Comparison of ENCODE assay signal across 26 mouse cellular contexts in the genomic region with DNA sequence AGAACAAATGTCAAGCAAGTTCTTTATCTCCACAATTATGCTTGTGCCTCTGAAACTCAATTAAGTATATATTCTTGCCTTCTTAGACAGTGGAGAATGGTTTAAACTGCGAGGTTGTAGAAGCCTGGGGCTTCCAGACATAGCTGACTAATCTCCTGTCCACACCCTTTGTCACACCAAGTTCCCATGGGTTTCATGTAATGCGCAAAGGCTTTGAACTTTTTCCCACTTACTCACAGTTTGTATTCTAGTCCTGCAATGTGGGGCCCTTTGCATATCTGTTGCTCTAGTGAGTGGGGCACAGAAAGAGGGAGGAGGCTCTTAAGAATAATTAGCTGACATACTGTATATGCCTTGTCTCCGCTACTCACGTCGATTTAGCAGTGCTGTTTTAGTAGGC.
A peak's percentile ranks its signal among the peaks of the same experiment; 100 is the strongest.
DNase-seq lines count a peak whose midpoint lies in the region; ATAC-seq and TF ChIP-seq lines count a peak whose summit lies in the region.
"Had no signal": no experiment of that assay in that cellular context is flagged by ENCODE, and none has a peak within 500 bp of the region (broad histone marks: within the 10 kb centered on the region; RNA-seq: fewer than 3 reads in every experiment).

No protein-coding gene starts in this region.

- TF ChIP-seq POLR2A in heart, adult 2 months (IDR thresholded peaks at IDR 0.05; ENCODE audit: insufficient read depth, low read depth, low read length) = no peak

- no peak for TF ChIP-seq CTCF in heart, adult 2 months (IDR thresholded peaks at IDR 0.05)

- no peak for ATAC-seq in heart, embryonic 13.5 days (ENCODE audit: extremely low read depth, insufficient number of reproducible peaks, low FRiP score, low TSS enrichment)
- 0 out of 2 replicates have a peak, but pooled peaks have one; percentile 37 for ATAC-seq in heart, embryonic 16.5 days (replicated peaks; ENCODE audit: extremely low read depth, insufficient read depth, low FRiP score)
- ATAC-seq: activated CD4-positive, CD25-positive, alpha-beta regulatory T cell, adult 4 months; forebrain, embryonic 14.5 days; forebrain, embryonic 16.5 days; Patski had no signal

- peak overlapping the region; percentile 45 for H3K27ac ChIP-seq in heart, embryonic 13.5 days (replicated peaks)
- peak overlapping the region; percentile 42; the same call in 1 of the 2 replicates for H3K27ac ChIP-seq in heart, embryonic 16.5 days (ENCODE audit: low read length)
- H3K27ac ChIP-seq in heart, adult 2 months = no peak overlapping the region
- 0 out of 2 replicates have a peak overlapping the region, but pooled peaks have one; percentile 16 for H3K27ac ChIP-seq in brown adipose tissue, adult 24 weeks (replicated peaks; ENCODE audit: low read depth, low read length)
- H3K27ac ChIP-seq: embryonic facial prominence, embryonic 13.5 days; embryonic facial prominence, embryonic 15.5 days; forebrain, embryonic 10.5 days; forebrain, embryonic 12.5 days had no signal

- no peak overlapping the region for H3K4me3 ChIP-seq in heart, embryonic 13.5 days
- H3K4me3 ChIP-seq in heart, embryonic 16.5 days (ENCODE audit: low read length) = no peak overlapping the region
- no peak overlapping the region for H3K4me3 ChIP-seq in heart, adult 2 months
- H3K4me3 ChIP-seq in brown adipose tissue, adult 24 weeks (ENCODE audit: insufficient read depth, low read depth, low read length) = no peak overlapping the region
- H3K4me3 ChIP-seq: embryonic facial prominence, embryonic 13.5 days; embryonic facial prominence, embryonic 15.5 days; erythroblast, embryonic 14.5 days; forebrain, embryonic 10.5 days; forebrain, embryonic 12.5 days had no signal

- DNase-seq in heart, adult 18-20 months = no peak
- DNase-seq in heart, adult 2 months = no peak
- DNase-seq in MN1 (ENCODE audit: low spot score) = peak; percentile 49
- no peak for DNase-seq in left cerebral cortex, adult 8-10 months (ENCODE audit: low spot score in 2 of 2)
- DNase-seq: adrenal gland, adult 8-10 months; adrenal gland, postnatal 14 days; adrenal gland, postnatal 36 days; cerebellum, adult 11 months; cerebellum, adult 18-20 months; cerebellum, adult 8-10 months; cerebellum, adult 9-11 months; cerebellum, postnatal 14 days; cerebellum, postnatal 36 days; embryo, embryonic 11 days had no signal

- H3K9ac ChIP-seq in heart, embryonic 13.5 days = no peak overlapping the region
- H3K9ac ChIP-seq in heart, embryonic 16.5 days (ENCODE audit: low read length) = no peak overlapping the region
- no peak overlapping the region for H3K9ac ChIP-seq in heart, adult 2 months (ENCODE audit: low read depth, low read length)
- H3K9ac ChIP-seq: embryonic facial prominence, embryonic 13.5 days; embryonic facial prominence, embryonic 15.5 days; forebrain, embryonic 12.5 days had no signal

- WGBS in heart, embryonic 13.5 days = 27% methylated on average over 5 of the region's 5 CpGs
- WGBS in heart, embryonic 16.5 days = 42% methylated on average over 5 of the region's 5 CpGs
- 63% methylated on average over 5 of the region's 5 CpGs for WGBS in heart, adult 2 months

- H3K27me3 ChIP-seq in heart, embryonic 13.5 days (replicated peaks) = no peaks in the 10 kb centered on the region
- H3K27me3 ChIP-seq in heart, embryonic 16.5 days (ENCODE audit: control insufficient read depth, insufficient read depth, low read length) = no peaks in the 10 kb centered on the region
- no peaks in the 10 kb centered on the region for H3K27me3 ChIP-seq in heart, adult 2 months (ENCODE audit: control insufficient read depth, insufficient read depth, low read length)
- H3K27me3 ChIP-seq: embryonic facial prominence, embryonic 13.5 days; embryonic facial prominence, embryonic 15.5 days; forebrain, embryonic 12.5 days; Patski had no signal

- peaks cover 48% of the 10 kb centered on the region for H3K4me1 ChIP-seq in heart, embryonic 13.5 days
- peaks cover 15% of the 10 kb centered on the region for H3K4me1 ChIP-seq in heart, embryonic 16.5 days (ENCODE audit: control insufficient read depth, insufficient read depth, low read length)
- no peaks in the 10 kb centered on the region for H3K4me1 ChIP-seq in heart, adult 2 months (ENCODE audit: control insufficient read depth, insufficient read depth, low read length)
- no peaks in the 10 kb centered on the region for H3K4me1 ChIP-seq in brown adipose tissue, adult 24 weeks (ENCODE audit: control insufficient read depth, insufficient read depth, insufficient read length, low read length)
- H3K4me1 ChIP-seq: embryonic facial prominence, embryonic 13.5 days; embryonic facial prominence, embryonic 15.5 days; forebrain, embryonic 10.5 days; forebrain, embryonic 12.5 days had no signal

- H3K9me3 ChIP-seq in heart, embryonic 13.5 days = no peaks in the 10 kb centered on the region
- H3K9me3 ChIP-seq in heart, embryonic 16.5 days (replicated peaks; ENCODE audit: control insufficient read depth, low read length) = no peaks in the 10 kb centered on the region
- H3K9me3 ChIP-seq: embryonic facial prominence, embryonic 13.5 days; embryonic facial prominence, embryonic 15.5 days; forebrain, embryonic 10.5 days; forebrain, embryonic 12.5 days had no signal

- no peaks in the 10 kb centered on the region for H3K79me2 ChIP-seq in heart, adult 2 months (replicated peaks; ENCODE audit: control insufficient read depth, insufficient read depth, low read length)

- TF ChIP-seq EP300 in heart, adult 2 months (IDR thresholded peaks at IDR 0.05; ENCODE audit: insufficient read depth, low read depth, low read length) = no peak

- H3K4me2 ChIP-seq in heart, embryonic 13.5 days = no peak overlapping the region
- H3K4me2 ChIP-seq in heart, embryonic 16.5 days (ENCODE audit: low read depth, low read length) = no peak overlapping the region
- H3K4me2 ChIP-seq: embryonic facial prominence, embryonic 13.5 days; embryonic facial prominence, embryonic 15.5 days; forebrain, embryonic 12.5 days had no signal

- intact Hi-C loops in heart, adult 2 months (cut with DNase I) = loop anchor here (10.0 kb wide), 1 partner anchor 107 kb away; no protein-coding TSS in a partner anchor

- no peaks in the 10 kb centered on the region for H3K36me3 ChIP-seq in heart, embryonic 13.5 days
- no peaks in the 10 kb centered on the region for H3K36me3 ChIP-seq in heart, embryonic 16.5 days (ENCODE audit: control insufficient read depth, insufficient read depth)
- H3K36me3 ChIP-seq in heart, adult 2 months (ENCODE audit: control insufficient read depth, insufficient read depth, low read length) = no peaks in the 10 kb centered on the region
- H3K36me3 ChIP-seq: embryonic facial prominence, embryonic 13.5 days; embryonic facial prominence, embryonic 15.5 days; forebrain, embryonic 10.5 days; forebrain, embryonic 12.5 days had no signal
